Mouse (Mus musculus) heart, embryonic 16.5 days (tissue): ENCODE measurements around the gene Tram2. TPM values are rescaled to one million over a fixed set of nuclear protein-coding genes. Genes with fewer than 3 reads are reported as not detected.
A peak's percentile ranks its signal among the peaks of the same experiment; 100 is the strongest.

ENCODE experiments used
- ATAC-seq: fragments of 200-750 bp; cut with Nextera tagmentation; replicated peaks from 2 replicates; pipeline ENCODE4 v1.8.0; 2017; ENCODE audit warnings: moderate number of reproducible peaks; ENCODE audit not compliant: insufficient read depth, low FRiP score; ENCODE audit errors: extremely low read depth
- H3K27ac ChIP-seq: fragments of 300-500 bp; sonication (generic); 2 replicates; pipeline ENCODE4 v1.5.1; 2014; ENCODE audit warnings: mild to moderate bottlenecking, low read length, control low read depth, moderate library complexity
- H3K27me3 ChIP-seq: fragments of 300-500 bp; sonication (generic); 2 replicates; pipeline ENCODE4 v1.6.1; 2014; ENCODE audit warnings: low read length, mixed read lengths; ENCODE audit not compliant: control insufficient read depth, insufficient read depth
- H3K36me3 ChIP-seq: fragments of 300-500 bp; sonication (generic); 2 replicates; pipeline ENCODE4 v1.6.1; 2014; ENCODE audit not compliant: control insufficient read depth, insufficient read depth
- H3K4me1 ChIP-seq: fragments of 300-500 bp; sonication (generic); 2 replicates; pipeline ENCODE4 v1.6.1; 2014; ENCODE audit warnings: low read length, mixed read lengths; ENCODE audit not compliant: control insufficient read depth, insufficient read depth
- H3K4me2 ChIP-seq: fragments of 300-500 bp; sonication (generic); 2 replicates; pipeline ENCODE4 v1.6.1; 2014; ENCODE audit warnings: low read depth, mild to moderate bottlenecking, control low read depth, low read length
- H3K4me3 ChIP-seq: fragments of 300-500 bp; sonication (generic); 2 replicates; pipeline ENCODE4 v1.5.1; 2014; ENCODE audit warnings: mild to moderate bottlenecking, control low read depth, low read length
- H3K9ac ChIP-seq: fragments of 300-500 bp; sonication (generic); 2 replicates; pipeline ENCODE4 v1.6.1; 2014; ENCODE audit warnings: low read length, control low read depth
- H3K9me3 ChIP-seq: fragments of 300-500 bp; sonication (generic); replicated peaks from 2 replicates; pipeline ENCODE4 v1.6.1; 2016; ENCODE audit warnings: low read length; ENCODE audit not compliant: control insufficient read depth
- WGBS: fragments of 180-500 bp; shearing (Covaris S2); extraction: QIAGEN DNeasy Blood & Tissue Kit; methylation state at CpG from one replicate; pipeline ENCODE4 v1.1.7; 2014; 5-methylcytosine and 5-hydroxymethylcytosine counted together
- polyA plus RNA-seq: library from polyadenylated mRNA; unstranded; fragments of >200 nt; fragmentation: Nextera tagmentation; extraction: Ambion mirVana; gene quantifications from 2 replicates; pipeline ENCODE4 v1.2.1, GENCODE M21; 2015

Tram2 gene
- polyA plus RNA-seq, 1 experiment from 2014 or later: 3.3 TPM

DNA sequence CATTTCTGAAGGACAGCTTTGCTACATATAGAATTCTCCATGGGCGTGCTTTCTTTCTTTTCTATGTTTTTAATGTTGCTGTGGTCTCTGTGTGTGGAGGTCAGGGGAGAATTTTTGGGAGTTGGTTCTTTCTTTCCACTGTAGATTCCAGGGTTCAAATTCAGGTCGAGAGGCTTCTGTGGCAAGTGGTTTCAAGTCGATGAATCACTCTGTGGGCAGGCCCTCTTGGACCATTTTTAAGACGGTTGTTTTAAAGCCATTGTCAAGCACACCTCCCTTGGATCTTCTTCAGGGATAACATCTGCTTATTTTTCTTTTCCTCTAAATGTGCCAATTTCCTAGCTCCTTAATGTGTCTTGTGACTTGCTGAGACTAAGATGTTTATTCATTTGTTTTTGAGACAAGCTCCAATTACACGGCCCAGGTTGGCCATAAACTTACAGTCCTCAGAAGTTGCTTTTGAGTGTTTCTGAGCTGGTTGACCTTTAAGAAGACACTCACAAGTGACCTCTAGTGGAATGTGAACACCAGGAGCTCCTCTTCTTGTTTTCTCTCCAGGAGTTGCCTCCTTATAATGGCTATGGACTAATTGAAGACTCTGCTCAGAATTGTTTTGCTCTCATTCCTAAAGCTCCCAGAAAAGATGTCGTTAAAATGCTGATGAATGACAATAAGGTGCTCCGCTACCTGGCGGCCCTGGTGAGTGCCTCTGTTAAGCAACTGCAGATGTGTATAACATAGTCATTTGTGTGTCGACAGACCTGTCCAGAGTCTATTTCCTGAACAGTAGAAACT lies 104.5 kb downstream of the Tram2 start:
- no peak overlapping the region for H3K4me2 ChIP-seq
- WGBS: 68% methylated on average over 9 of the region's 9 CpGs

DNA sequence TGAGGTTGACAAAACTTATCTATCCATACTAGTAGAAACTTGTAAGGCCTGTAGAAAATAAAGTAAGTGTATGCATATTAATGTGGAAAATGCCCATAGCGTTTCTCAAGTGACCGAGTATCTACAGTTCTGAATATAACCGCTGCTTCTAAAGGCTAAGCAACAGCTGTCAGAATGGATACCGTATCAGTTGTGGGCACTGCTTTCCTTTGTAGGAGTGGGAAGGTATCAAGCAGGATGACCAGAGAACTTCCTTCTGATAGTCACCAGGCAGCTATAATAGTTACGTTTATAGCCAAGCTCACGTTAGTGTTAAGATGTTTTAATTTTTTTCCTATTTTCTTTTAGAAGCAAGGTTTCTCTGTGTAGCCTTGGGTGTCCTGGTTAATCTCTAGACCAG lies 105.6 kb downstream of the Tram2 start:
- WGBS: 81% methylated on average over 6 of the region's 6 CpGs
- H3K27ac ChIP-seq: no peak overlapping the region
- no peak for ATAC-seq
- no peak overlapping the region for H3K9ac ChIP-seq
- no peak overlapping the region for H3K4me2 ChIP-seq
- H3K4me1 ChIP-seq: no peaks in the 10 kb centered on the region
- no peaks in the 10 kb centered on the region for H3K27me3 ChIP-seq
- no peaks in the 10 kb centered on the region for H3K9me3 ChIP-seq
- H3K4me3 ChIP-seq: no peak overlapping the region
- no peaks in the 10 kb centered on the region for H3K36me3 ChIP-seq

More for the DNA sequence above, 104.5 kb downstream of the Tram2 start:
- Histone ChIP-seq H3K4me1 (no peaks in the 10 kb centered on the region), H3K4me3 (no peak overlapping the region), H3K27me3 (no peaks in the 10 kb centered on the region), H3K9me3 (no peaks in the 10 kb centered on the region), H3K9ac (no peak overlapping the region), H3K36me3 (no peaks in the 10 kb centered on the region), H3K27ac (no peak overlapping the region)
- no peak for ATAC-seq

DNA sequence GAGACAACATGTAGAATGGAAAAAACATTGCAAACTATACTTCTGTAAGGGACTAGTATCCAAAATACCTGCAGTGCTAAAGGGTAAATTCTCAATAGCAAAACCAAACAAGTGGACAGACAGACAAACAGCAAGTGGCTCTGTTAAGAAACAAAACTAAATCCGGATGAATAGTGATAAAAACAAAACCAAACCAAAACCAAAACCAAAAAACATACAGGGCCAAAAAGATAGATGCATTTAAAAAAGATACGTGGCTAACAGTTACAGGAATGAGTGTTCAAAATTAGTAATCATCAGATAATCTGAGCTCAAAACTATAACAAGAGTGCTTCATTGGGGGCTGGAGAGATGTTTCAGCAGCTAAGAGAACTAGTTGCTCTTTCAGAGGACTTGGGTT lies 109.4 kb downstream of the Tram2 start:
- H3K27ac ChIP-seq: no peak overlapping the region
- H3K36me3 ChIP-seq: no peaks in the 10 kb centered on the region
- no peak overlapping the region for H3K4me2 ChIP-seq
- no peaks in the 10 kb centered on the region for H3K27me3 ChIP-seq
- H3K9ac ChIP-seq: no peak overlapping the region
- H3K9me3 ChIP-seq: no peaks in the 10 kb centered on the region
- 77% methylated on average over 2 of the region's 2 CpGs for WGBS
- ATAC-seq: no peak
- H3K4me3 ChIP-seq: no peak overlapping the region
- H3K4me1 ChIP-seq: no peaks in the 10 kb centered on the region

DNA sequence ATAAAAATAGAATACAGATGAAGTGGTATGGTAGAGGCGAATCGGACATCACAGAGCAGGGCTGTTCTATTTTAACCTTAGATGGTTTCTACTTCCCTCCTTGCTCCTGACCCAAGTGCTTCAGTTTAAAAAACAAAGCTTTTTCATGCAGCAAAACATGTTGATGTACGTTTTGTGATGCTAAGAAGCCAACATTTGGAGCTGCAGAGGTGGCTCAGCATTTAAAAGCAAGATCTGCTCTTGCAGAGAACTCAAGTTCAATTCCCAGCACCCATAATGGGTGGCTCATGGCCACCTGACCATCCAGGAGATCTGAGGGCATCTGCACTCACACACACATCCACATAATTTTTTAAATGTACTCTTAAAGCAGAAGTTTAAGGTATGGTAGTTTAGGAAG lies 124.2 kb downstream of the Tram2 start:
- Histone ChIP-seq H3K9ac (no peak overlapping the region), H3K4me3 (no peak overlapping the region), H3K4me1 (no peaks in the 10 kb centered on the region), H3K27me3 (no peaks in the 10 kb centered on the region), H3K27ac (no peak overlapping the region), H3K36me3 (no peaks in the 10 kb centered on the region), H3K4me2 (no peak overlapping the region), H3K9me3 (no peaks in the 10 kb centered on the region)
- WGBS: 58% methylated on average over 3 of the region's 3 CpGs
- no peak for ATAC-seq

DNA sequence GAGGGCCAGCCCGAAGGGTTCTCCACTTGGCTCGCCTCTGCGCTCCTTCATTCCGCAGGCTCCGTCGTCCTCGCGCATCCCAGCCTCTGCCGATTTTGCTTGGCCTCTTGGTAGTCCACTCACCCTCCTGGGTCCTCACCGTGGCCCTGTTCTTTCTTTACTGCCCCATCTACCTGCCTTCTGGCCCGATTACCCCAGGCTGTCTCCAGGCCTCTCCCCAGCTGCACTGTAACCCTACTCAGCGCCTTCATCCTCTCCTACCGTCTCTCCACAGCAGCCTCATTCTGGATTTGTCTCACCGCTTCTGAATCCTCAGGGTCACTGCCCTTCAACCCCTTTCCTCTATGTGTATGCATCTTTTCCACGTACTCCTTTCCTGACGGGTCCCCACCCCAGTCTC lies 127.2 kb downstream of the Tram2 start:
- H3K4me2 ChIP-seq: peak overlapping the region; percentile 64
- no peak overlapping the region; the same call in 1 of the 2 replicates for H3K27ac ChIP-seq
- H3K4me3 ChIP-seq: peak overlapping the region; percentile 60
- H3K4me1 ChIP-seq: no peaks in the 10 kb centered on the region
- no peaks in the 10 kb centered on the region for H3K36me3 ChIP-seq
- H3K9ac ChIP-seq: peak overlapping the region; percentile 67
- no peaks in the 10 kb centered on the region for H3K27me3 ChIP-seq
- WGBS: 9% methylated on average over 16 of the region's 16 CpGs
- H3K9me3 ChIP-seq: no peaks in the 10 kb centered on the region
- ATAC-seq: peak; percentile 7; the same call in 1 of the 2 replicates

DNA sequence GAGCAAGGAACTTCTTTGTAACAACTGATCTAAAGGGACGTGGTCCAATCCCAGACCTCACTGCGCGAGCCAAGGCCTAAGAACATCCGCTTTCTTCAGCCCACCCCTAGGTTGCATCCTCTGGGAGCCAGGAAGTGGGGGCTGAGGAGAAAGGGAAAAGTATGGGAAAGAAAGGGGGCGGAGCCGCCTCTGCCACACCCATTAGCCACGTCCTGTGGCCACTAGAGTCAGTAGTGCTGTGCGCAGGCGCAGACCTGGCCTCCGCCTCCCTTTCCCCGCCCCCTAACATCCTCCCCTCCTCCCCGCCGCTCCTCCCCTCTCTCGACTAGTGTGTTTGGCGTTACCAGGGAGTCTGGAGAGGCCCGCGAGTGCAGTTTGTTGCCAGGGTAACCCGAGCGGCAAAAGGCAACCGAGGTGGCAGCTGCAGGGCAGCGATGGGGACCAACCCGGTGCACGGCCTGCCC lies 127.7 kb downstream of the Tram2 start, which contains the start of gene Efhc1:
Efhc1 (plus strand) TSS at position 327 of the 464 bp plus-strand sequence.
- H3K9ac ChIP-seq: peak within 1 kb of the TSS; percentile 67
- H3K4me1 ChIP-seq: no peaks in the 10 kb centered on the region
- peak; percentile 96 for ATAC-seq
- no peaks in the 10 kb centered on the region for H3K9me3 ChIP-seq
- peak within 1 kb of the TSS; percentile 53 for H3K27ac ChIP-seq
- peak within 1 kb of the TSS; percentile 60 for H3K4me3 ChIP-seq
- H3K36me3 ChIP-seq: no peaks in the 10 kb centered on the region
- H3K27me3 ChIP-seq: no peaks in the 10 kb centered on the region
- H3K4me2 ChIP-seq: peak within 1 kb of the TSS; percentile 64
- WGBS: 1% methylated on average over 21 of the region's 23 CpGs

Other genes starting within 250 kb of the Tram2 start
- 2.0 and 2.5 TPM in 2 replicates for gene Paqr8, start 188.6 kb downstream of the Tram2 start, polyA plus RNA-seq
- 1.9 and 3.0 TPM in 2 replicates for gene Efhc1, start 127.6 kb downstream of the Tram2 start, polyA plus RNA-seq
- 10.3 and 10.4 TPM in 2 replicates for gene Tmem14a, start 139.3 kb upstream of the Tram2 start, polyA plus RNA-seq
- 0.89 and 0.96 TPM in 2 replicates for gene Gsta3, start 161.4 kb upstream of the Tram2 start, polyA plus RNA-seq